Mouse (Mus musculus) heart, embryonic 10.5 days (tissue): Measurements from ENCODE around the gene Ppp1r27. TPM values are rescaled to one million over a fixed set of nuclear protein-coding genes. Genes with fewer than 3 reads are reported as not detected.
A peak's percentile ranks its signal among the peaks of the same experiment; 100 is the strongest.
"Not testable (repeated sequence)": the region's sequence is repeated elsewhere in the genome, so short reads cannot be mapped to it uniquely, and the experiment has no call there.

ENCODE experiments used
- DNase-seq: peaks from one replicate; pipeline ENCODE4 v3.0.0-alpha.2; 2017; ENCODE audit warnings: low spot score
- H3K27ac ChIP-seq: fragments of 300-500 bp; sonication (generic); 2 replicates; pipeline ENCODE4 v1.5.1; 2016; ENCODE audit warnings: mild to moderate bottlenecking
- H3K27me3 ChIP-seq: fragments of 300-500 bp; sonication (generic); 2 replicates; pipeline ENCODE4 v1.6.1; 2016; ENCODE audit warnings: mild to moderate bottlenecking; ENCODE audit not compliant: poor library complexity, insufficient read depth, severe bottlenecking
- H3K36me3 ChIP-seq: fragments of 300-500 bp; sonication (generic); 2 replicates; pipeline ENCODE4 v1.6.1; 2016; ENCODE audit warnings: mild to moderate bottlenecking, moderate library complexity
- H3K4me1 ChIP-seq: fragments of 300-500 bp; sonication (generic); 2 replicates; pipeline ENCODE4 v1.6.1; 2016; ENCODE audit warnings: mild to moderate bottlenecking
- H3K4me3 ChIP-seq: fragments of 300-500 bp; sonication (generic); 2 replicates; pipeline ENCODE4 v1.5.1; 2016; ENCODE audit warnings: mild to moderate bottlenecking, moderate library complexity
- H3K9me3 ChIP-seq: fragments of 300-500 bp; sonication (generic); 2 replicates; pipeline ENCODE4 v1.6.1; 2016; ENCODE audit warnings: mild to moderate bottlenecking, moderate library complexity
- WGBS: fragments of 180-500 bp; shearing (Covaris S2); methylation state at CpG from one replicate; pipeline ENCODE4 v1.1.7; 2016; 5-methylcytosine and 5-hydroxymethylcytosine counted together
- polyA plus RNA-seq: library from polyadenylated mRNA; unstranded; fragments of >200 nt; fragmentation: Nextera tagmentation; extraction: Ambion mirVana; gene quantifications from 2 replicates; pipeline ENCODE4 v1.2.1, GENCODE M21; 2016

Gene Ppp1r27
- polyA plus RNA-seq, 1 experiment from 2014 or later = not detected

GRCm38 (mm10) chr11:120515611-120516010, 35.3 kb downstream of the Ppp1r27 start:
- Histone ChIP-seq H3K4me1 (peaks cover 24% of the 10 kb centered on the region), H3K9me3 (no peaks in the 10 kb centered on the region), H3K27me3 (0 out of 2 replicates have a peak, but pooled peaks cover 6% of the 10 kb centered on the region), H3K36me3 (no peaks in the 10 kb centered on the region), H3K4me3 (no peak overlapping the region), H3K27ac (peak overlapping the region; percentile 4; the same call in 1 of the 2 replicates)
- DNase-seq = peak; percentile 93
- WGBS = 19% methylated on average over 17 of the region's 17 CpGs

GRCm38 (mm10) chr11:120514262-120514661, 36.7 kb downstream of the Ppp1r27 start:
- not testable (repeated sequence) for H3K36me3 ChIP-seq, DNase-seq, H3K27ac ChIP-seq, H3K9me3 ChIP-seq, H3K27me3 ChIP-seq, H3K4me3 ChIP-seq
- 95% methylated on average over 2 of the region's 2 CpGs for WGBS
- H3K4me1 ChIP-seq = peaks cover 24% of the 10 kb centered on the region

- Histone ChIP-seq H3K27me3 (0 out of 2 replicates have a peak, but pooled peaks cover 6% of the 10 kb centered on the region), H3K9me3 (no peaks in the 10 kb centered on the region), H3K36me3 (no peaks in the 10 kb centered on the region), H3K4me3 (no peak overlapping the region), H3K27ac (no peak overlapping the region), H3K4me1 (peaks cover 19% of the 10 kb centered on the region)
- DNase-seq = no peak
- 52% methylated on average over 6 of the region's 6 CpGs for WGBS
Measured at GRCm38 (mm10) chr11:120512790-120513453, 38.0 kb downstream of the Ppp1r27 start.

- no peak for DNase-seq
- no peaks in the 10 kb centered on the region for H3K9me3 ChIP-seq
- H3K4me1 ChIP-seq = peaks cover 18% of the 10 kb centered on the region
- 6% methylated on average over 16 of the region's 16 CpGs for WGBS
- peak overlapping the region; percentile 85 for H3K27ac ChIP-seq
- peak overlapping the region; percentile 52 for H3K4me3 ChIP-seq
- H3K27me3 ChIP-seq = no peaks in the 10 kb centered on the region
- H3K36me3 ChIP-seq = no peaks in the 10 kb centered on the region
Measured at GRCm38 (mm10) chr11:120510375-120511030, 40.4 kb downstream of the Ppp1r27 start.

- 37% methylated on average over 4 of the region's 4 CpGs for WGBS
- Histone ChIP-seq H3K27ac (peak overlapping the region; percentile 85), H3K9me3 (no peaks in the 10 kb centered on the region), H3K4me1 (peaks cover 16% of the 10 kb centered on the region), H3K27me3 (no peaks in the 10 kb centered on the region), H3K36me3 (no peaks in the 10 kb centered on the region), H3K4me3 (peak overlapping the region; percentile 52; the same call in 1 of the 2 replicates)
- no peak for DNase-seq
Measured at GRCm38 (mm10) chr11:120509940-120510339, 41.0 kb downstream of the Ppp1r27 start.

- DNase-seq = no peak
- no peaks in the 10 kb centered on the region for H3K9me3 ChIP-seq
- peaks cover 16% of the 10 kb centered on the region for H3K4me1 ChIP-seq
- H3K4me3 ChIP-seq = no peak overlapping the region
- no peaks in the 10 kb centered on the region for H3K36me3 ChIP-seq
- no peaks in the 10 kb centered on the region for H3K27me3 ChIP-seq
- no peak overlapping the region for H3K27ac ChIP-seq
- WGBS = 77% methylated on average over 9 of the region's 9 CpGs
Measured at GRCm38 (mm10) chr11:120508290-120508870, 42.6 kb downstream of the Ppp1r27 start.

- Histone ChIP-seq H3K27me3 (no peaks in the 10 kb centered on the region), H3K4me1 (peaks cover 16% of the 10 kb centered on the region), H3K27ac (no peak overlapping the region), H3K36me3 (no peaks in the 10 kb centered on the region), H3K4me3 (no peak overlapping the region), H3K9me3 (no peaks in the 10 kb centered on the region)
- WGBS = 72% methylated on average over 13 of the region's 13 CpGs
- no peak for DNase-seq
Measured at GRCm38 (mm10) chr11:120507611-120508289, 43.2 kb downstream of the Ppp1r27 start.

GRCm38 (mm10) chr11:120506899-120507298, 44.0 kb downstream of the Ppp1r27 start:
- Histone ChIP-seq H3K9me3 (no peaks in the 10 kb centered on the region), H3K4me1 (peaks cover 16% of the 10 kb centered on the region), H3K27ac (no peak overlapping the region), H3K27me3 (no peaks in the 10 kb centered on the region), H3K4me3 (no peak overlapping the region), H3K36me3 (no peaks in the 10 kb centered on the region)
- 52% methylated on average over 4 of the region's 4 CpGs for WGBS
- DNase-seq = no peak

- Histone ChIP-seq H3K4me1 (peaks cover 13% of the 10 kb centered on the region), H3K4me3 (no peak overlapping the region), H3K9me3 (no peaks in the 10 kb centered on the region), H3K36me3 (no peaks in the 10 kb centered on the region), H3K27ac (no peak overlapping the region), H3K27me3 (no peaks in the 10 kb centered on the region)
- DNase-seq = no peak
- 89% methylated on average over 3 of the region's 3 CpGs for WGBS
Measured at GRCm38 (mm10) chr11:120505661-120506060, 45.3 kb downstream of the Ppp1r27 start.

- Histone ChIP-seq H3K9me3 (no peaks in the 10 kb centered on the region), H3K4me1 (peaks cover 8% of the 10 kb centered on the region; the same call in 1 of the 2 replicates), H3K27me3 (no peaks in the 10 kb centered on the region), H3K4me3 (no peak overlapping the region), H3K36me3 (peaks cover 26% of the 10 kb centered on the region), H3K27ac (no peak overlapping the region)
- DNase-seq = no peak
- WGBS = 87% methylated on average over 4 of the region's 4 CpGs
Measured at GRCm38 (mm10) chr11:120501701-120502100, 49.2 kb downstream of the Ppp1r27 start.

GRCm38 (mm10) chr11:120501018-120501417, 49.9 kb downstream of the Ppp1r27 start:
- no peaks in the 10 kb centered on the region for H3K27me3 ChIP-seq
- H3K36me3 ChIP-seq = peaks cover 33% of the 10 kb centered on the region
- H3K9me3 ChIP-seq = no peaks in the 10 kb centered on the region
- no peak for DNase-seq
- H3K27ac ChIP-seq = no peak overlapping the region
- no peak overlapping the region for H3K4me3 ChIP-seq
- WGBS = 67% methylated on average over 6 of the region's 6 CpGs
- peaks cover 8% of the 10 kb centered on the region; the same call in 1 of the 2 replicates for H3K4me1 ChIP-seq

GRCm38 (mm10) chr11:120500357-120500756, 50.6 kb downstream of the Ppp1r27 start:
- WGBS = 20% methylated on average over 3 of the region's 3 CpGs
- Histone ChIP-seq H3K27ac (no peak overlapping the region), H3K27me3 (no peaks in the 10 kb centered on the region), H3K9me3 (no peaks in the 10 kb centered on the region), H3K4me1 (peaks cover 8% of the 10 kb centered on the region; the same call in 1 of the 2 replicates), H3K4me3 (no peak overlapping the region), H3K36me3 (peaks cover 39% of the 10 kb centered on the region)
- no peak for DNase-seq
